ENCODE assay signal across 8 mouse cellular contexts in the genomic region with DNA sequence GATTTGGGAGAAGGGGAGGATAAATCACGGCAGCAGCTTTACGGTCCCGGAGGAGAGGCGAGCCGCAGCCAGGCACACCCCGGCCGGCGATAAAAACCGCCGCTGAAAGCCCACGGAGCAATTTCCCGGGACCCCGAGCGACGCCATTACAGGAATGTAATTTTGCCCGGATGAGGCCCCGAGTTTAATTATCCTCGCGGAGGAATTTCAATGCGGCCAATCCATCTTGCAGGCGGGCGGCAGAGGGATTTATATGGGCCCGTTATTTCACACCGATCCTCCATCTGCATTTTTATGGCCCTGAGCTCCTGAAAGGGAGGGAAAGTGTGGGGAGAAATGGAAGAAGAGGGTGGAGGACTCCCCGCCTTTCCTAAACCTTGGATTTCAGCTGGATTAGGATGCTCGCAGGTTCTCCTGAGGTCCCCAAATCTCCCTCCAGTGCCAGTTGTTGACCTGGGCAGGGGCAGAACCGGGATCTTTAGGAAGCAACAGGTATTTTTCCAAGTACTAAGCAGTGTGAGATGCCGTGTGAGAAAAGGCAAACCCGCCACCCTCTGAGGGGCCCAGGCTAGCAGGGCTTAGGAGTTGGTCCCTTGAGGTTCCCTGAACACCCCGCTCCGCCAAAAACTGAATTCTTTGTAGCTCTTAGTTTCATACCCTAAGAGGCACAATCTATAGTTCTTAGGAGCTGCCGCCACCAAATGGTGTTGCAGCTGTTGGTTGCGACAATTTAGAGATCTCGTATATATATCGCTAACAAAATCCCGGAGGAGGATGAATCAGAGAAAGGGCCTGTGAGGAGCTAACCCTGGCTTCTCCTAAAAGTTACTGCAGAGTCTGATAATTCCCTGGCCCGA. TPM values are rescaled to one million over a fixed set of nuclear protein-coding genes. Genes with fewer than 3 reads are reported as not detected.
DNase-seq lines count a peak whose midpoint lies in the region; ATAC-seq lines count a peak whose summit lies in the region.

A gene (minus strand): TSS at position 138 of the 857 bp plus-strand sequence.

- WGBS in hindbrain, embryonic 10.5 days = 6% methylated on average over 37 of the region's 37 CpGs

- peak within 1 kb of the TSS; percentile 100 for H3K27ac ChIP-seq in hindbrain, embryonic 10.5 days

- H3K9me3 ChIP-seq in hindbrain, embryonic 10.5 days = no peaks in the 10 kb centered on the region

- H3K4me1 ChIP-seq in hindbrain, embryonic 10.5 days (replicated peaks) = peaks cover 44% of the 10 kb centered on the region

- H3K27me3 ChIP-seq in hindbrain, embryonic 10.5 days (ENCODE audit: insufficient read depth, poor library complexity, severe bottlenecking) = no peaks in the 10 kb centered on the region

- DNase-seq in cerebellum, adult 11 months = peak; percentile 41
- peak; percentile 61 for DNase-seq in cerebellum, adult 11-12 months
- DNase-seq in forelimb bud, embryonic 11.5 days (ENCODE audit: low read depth, low spot score) = peak; percentile 65
- peak; percentile 71 for DNase-seq in hindbrain, embryonic 10.5 days (ENCODE audit: low spot score)
- DNase-seq in layer of hippocampus, postnatal 14 days (ENCODE audit: low spot score in 2 of 2) = peak; percentile 34 to 43
- peak; percentile 23 for DNase-seq in lung, postnatal 25 days (ENCODE audit: low spot score)
- DNase-seq in right cerebral cortex, adult 2 months (ENCODE audit: low spot score in 2 of 2) = peak; percentile 43 to 56

- peaks cover 12% of the 10 kb centered on the region for H3K36me3 ChIP-seq in hindbrain, embryonic 10.5 days

- no peak for ATAC-seq in cerebellum, adult (ENCODE audit: insufficient number of reproducible peaks, low FRiP score, low TSS enrichment)

- peak within 1 kb of the TSS; percentile 88 for H3K4me3 ChIP-seq in hindbrain, embryonic 10.5 days

RNA-seq across cellular contexts. Expression of the gene that starts here (rescaled TPM):
- polyA plus RNA-seq in hindbrain, embryonic 10.5 days (2016; fragmentation: Nextera tagmentation; extraction: Ambion mirVana) = 63.3 and 73.4 TPM in 2 replicates
- total RNA-seq in layer of hippocampus, postnatal 14 days (2021) = 10 to 100 TPM; 10.9 to 13.0 TPM
